Mouse (Mus musculus) Muller cell, postnatal 12 days (primary cell): Measurements from ENCODE around the gene Fra10ac1.

Source experiments
- DNase-seq: peaks from one replicate; pipeline ENCODE4 v3.0.0-alpha.2; 2015; ENCODE audit errors: inconsistent ontology term

Fra10ac1 gene

DNA sequence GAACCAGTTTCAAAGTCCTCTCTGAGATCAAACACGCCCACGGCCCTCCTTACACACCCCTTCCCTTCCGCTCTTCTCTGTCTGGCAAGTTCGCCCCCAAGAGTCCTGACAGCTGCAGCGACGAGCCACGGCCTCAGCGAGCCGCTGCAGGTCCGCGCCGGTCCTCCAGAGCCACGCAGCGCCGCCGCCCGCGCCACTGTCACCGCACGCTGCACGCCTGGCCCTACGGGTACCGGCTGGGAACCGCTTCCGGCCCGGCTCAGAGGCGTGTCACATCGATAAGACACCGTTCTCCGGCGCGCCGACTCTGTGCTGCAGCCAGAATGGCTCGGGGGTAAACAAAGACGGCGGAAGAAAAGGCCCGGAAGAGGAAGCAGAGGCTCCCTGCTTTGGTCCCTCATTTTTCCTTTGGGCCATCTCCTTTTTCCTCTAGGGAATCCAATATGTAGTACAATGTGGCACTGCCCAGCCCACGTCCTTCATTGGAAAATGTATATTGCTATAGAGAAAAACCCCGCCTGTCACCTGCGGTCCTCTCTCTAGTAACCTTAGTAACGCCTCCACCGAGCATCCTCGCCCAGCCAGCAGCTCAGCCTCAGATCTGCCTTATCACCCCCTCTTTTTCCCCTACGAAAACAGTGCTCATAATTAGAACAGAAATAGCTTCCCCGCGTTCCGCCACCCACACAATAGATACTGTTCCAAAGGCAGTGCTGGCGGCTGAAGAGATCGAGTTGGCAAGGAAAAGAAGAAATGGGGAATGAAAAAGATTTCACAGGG, at the start of gene Fra10ac1:
Gene Fra10ac1, minus strand, starts transcription at position 252 of the 780 bp plus-strand sequence.
- DNase-seq = peak; percentile 95

- no peak for DNase-seq
Measured at GRCm38 (mm10) chr19:38271071-38271470, 47.1 kb upstream of the Fra10ac1 start.

DNA sequence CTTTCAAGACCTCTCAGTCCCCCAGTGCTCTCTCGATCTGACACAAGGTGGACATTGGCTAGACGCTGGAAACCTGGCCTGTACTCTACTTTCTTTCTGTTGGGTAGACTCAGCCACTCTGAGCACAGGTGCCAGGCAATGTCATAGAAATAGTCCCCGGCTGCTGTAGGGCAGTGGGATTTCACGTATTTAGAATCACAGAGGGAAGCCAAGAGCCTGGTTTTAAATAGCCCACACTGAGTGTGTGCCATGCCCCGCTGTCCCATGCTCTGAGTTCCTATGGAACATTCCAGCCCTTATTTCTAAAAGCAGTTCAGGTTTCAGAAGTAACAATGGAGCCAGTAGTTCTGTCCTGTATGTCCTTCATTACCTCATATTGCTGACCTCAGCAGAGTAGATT, 43.5 kb upstream of the Fra10ac1 start:
- no peak for DNase-seq

DNA sequence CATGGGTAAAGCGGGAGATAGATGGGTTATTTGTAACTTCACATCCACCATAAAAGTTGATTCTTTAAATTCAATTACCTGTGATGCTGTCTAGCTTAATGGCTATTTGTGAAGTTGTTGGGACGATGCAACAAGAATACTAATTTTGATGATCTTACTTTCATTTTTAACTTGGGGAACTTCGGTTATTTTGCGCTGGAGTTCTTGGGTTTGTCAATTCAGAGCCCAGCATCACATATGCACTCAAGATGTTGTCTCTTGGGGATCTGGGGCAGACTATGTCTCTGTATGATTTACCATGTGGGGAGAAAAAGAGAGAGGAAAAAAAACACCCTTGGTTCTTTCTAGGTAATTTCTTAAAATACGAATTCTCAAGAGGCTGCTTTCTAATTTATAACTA, 41.8 kb upstream of the Fra10ac1 start:
- no peak for DNase-seq

DNA sequence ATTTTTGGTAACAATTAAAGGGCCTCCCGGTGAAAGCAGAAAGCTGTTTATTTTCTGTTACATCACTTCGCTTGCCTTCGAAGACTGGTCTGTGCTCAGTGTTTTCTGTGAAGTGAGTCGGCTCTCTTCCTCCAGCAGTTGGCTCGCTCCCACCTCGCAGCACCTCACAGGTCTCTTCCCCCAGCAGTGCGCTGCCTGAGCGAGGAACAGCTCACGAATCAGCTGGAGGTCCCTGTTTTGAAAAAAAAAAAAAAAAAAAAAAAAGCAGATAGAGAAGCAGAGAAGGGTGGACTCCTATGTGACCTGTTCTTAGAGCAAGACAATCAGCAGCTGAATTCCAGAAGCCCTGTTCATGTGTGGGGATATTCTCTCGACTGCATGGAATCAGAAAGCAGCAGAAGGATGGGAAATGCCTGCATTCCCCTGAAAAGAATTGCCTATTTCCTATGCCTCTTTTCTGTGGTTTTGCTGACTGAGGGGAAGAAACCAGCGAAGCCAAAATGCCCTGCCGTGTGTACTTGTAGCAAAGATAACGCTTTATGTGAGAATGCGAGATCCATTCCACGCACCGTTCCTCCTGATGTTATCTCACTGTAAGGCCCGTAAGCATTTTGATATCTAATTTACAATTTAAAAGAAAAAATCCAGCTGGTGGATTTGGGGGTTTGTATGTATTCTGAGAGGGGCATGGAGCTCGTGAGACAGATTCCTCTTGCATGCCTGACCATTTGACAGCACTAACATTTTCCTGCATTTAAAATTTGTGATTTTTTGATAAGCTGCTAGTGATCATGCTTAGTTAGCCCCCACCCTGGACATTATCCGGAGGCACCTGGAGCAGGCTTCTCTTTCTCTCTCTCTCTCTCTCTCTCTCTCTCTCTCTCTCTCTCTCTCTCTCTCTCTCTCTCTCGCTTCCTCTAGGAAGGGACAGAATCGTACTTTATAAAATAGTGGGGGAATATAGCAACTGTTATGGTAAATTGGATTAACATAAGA, 40.8 kb upstream of the Fra10ac1 start, which contains the start of gene Lgi1:
Gene Lgi1, plus strand, starts transcription at position 32 of the 996 bp plus-strand sequence.
- peak; percentile 26 for DNase-seq

DNA sequence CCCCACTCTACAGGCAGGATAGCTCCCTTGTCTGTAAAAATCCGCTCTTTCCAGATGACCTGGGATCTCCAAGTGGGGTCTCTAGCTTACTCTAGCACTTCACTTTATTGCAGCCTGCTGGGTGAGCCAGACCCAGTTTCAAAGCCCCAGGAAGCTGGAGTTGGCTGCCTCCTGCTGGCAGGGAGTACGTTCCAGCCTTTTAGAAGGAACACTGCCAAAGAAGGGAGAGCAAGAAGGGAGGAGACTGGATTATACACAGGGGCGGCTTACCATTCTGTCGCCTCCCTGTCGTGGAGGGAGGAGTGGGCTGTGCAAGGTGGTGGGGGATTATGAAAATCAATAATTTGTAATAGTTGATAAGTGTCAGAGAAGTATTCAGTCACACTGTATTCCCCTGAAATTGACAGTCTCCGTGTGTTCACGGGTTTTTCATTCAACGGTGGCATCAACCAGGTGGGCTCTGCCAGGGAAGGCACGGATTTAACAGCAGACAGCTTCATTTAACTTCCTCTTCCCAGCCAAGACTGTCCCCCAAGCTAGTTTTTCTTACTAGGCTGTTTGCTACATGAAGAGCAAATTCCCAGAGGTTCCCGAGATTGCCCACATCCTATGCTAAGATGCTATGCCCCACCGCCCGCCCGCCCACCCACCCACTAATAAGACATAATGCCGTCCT, 40.0 kb upstream of the Fra10ac1 start:
- peak; percentile 16 for DNase-seq

GRCm38 (mm10) chr19:38261351-38261750, 37.4 kb upstream of the Fra10ac1 start:
- no peak for DNase-seq

- no peak for DNase-seq
Measured at GRCm38 (mm10) chr19:38260346-38260745, 36.4 kb upstream of the Fra10ac1 start.

DNA sequence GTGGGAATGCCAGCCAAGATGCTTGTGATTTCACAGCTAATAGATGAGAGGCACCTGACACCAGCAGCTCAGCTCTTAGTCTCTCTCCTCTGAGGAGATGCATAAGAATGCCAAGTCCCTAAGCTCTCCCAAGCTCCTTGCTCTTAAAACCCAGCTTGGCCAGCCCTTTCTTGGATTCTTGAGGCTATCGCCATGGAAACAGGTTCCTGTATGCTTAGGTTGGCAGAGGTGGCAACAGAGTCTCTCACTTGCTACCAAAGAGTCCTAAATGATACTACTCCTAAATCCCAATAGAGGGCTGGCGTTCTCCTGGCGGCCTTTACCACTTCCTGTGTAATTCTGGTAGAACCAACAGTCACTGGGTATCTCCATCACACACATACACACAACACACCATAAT, 35.5 kb upstream of the Fra10ac1 start:
- DNase-seq = no peak

DNA sequence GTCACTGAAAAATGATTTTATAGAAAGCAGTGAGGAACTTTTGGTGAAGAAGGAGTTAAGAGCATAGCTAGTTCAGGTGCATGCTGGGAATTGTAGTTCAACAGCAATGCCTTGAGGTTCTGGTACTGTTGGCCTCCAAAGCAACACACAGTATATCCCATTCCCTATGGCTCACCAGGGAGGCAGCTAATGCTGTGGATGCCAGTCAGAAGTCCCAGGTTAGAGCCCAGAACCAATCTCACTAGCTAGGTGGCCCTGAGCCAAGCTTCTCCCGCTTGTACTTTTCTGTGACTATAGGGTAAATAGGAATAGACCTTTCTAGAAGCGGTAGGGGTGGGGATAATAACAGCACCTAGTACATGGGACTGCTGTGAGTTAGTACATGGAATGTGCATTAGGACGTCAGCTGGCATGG, 34.7 kb upstream of the Fra10ac1 start:
- DNase-seq = no peak

GRCm38 (mm10) chr19:38253796-38254195, 29.8 kb upstream of the Fra10ac1 start:
- DNase-seq = peak; percentile 30

DNA sequence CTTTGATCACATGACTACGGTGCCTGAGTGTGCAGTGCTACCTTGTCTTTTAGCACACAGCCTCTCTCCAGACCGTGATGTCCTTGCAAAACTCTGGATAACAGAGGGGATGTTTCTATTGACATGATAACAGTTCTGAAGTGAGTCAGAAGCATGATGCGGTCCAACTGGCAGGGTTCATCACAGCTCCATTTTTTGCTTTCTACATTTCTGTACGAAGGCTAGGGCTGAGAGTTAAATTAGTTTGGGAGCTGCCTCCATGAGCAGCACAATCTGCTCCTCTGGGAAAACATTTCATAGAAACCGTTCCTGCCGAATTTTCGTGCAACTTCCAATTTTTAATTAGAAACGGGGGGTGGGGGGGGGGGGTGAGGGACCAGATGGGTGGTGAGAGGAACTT, 25.7 kb upstream of the Fra10ac1 start:
- DNase-seq = no peak

GRCm38 (mm10) chr19:38246177-38246622, 22.2 kb upstream of the Fra10ac1 start:
- DNase-seq = peak; percentile 29

DNA sequence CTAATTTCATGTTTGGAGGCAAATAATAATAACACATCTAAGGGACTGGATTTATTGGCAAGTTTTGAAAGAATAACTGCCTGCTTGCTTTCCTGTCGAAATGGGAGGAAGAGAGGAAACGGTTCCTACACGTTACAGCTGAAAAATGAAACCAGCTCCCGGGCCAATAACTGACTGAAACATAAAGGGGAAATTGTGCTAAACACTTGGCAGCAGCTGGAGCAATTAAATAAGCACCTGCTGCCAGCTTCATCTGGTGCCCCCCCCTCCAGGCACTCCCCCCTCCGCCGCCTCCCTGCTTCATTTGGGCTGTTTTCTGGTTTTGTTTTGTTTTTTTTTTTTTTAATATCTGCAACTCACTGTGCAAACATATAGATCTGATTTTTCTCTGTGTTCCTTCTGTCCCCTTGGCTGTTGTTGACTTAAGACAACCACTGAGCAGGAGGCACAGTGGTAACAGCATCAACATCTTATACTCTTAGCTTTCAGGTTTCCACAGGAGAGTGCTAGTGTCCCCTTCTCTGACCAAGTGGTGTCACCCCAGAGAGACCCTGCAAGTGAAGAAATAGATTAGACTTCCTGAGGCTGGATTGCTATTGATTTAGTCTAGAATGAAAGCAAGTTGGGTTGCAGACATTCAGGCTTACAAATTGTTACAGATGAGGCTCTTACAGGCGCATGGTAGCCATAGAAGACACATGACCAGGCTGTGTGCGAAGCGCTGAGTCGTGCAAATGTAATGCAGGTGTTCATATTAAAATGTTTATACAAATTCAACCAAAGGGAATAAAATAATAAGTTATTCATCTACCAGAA, 21.6 kb upstream of the Fra10ac1 start:
- peak; percentile 30 for DNase-seq

GRCm38 (mm10) chr19:38244748-38245147, 20.8 kb upstream of the Fra10ac1 start:
- DNase-seq = no peak

GRCm38 (mm10) chr19:38242314-38242852, 18.4 kb upstream of the Fra10ac1 start:
- no peak for DNase-seq

- peak; percentile 25 for DNase-seq
Measured at GRCm38 (mm10) chr19:38238213-38238951, 14.4 kb upstream of the Fra10ac1 start.

DNA sequence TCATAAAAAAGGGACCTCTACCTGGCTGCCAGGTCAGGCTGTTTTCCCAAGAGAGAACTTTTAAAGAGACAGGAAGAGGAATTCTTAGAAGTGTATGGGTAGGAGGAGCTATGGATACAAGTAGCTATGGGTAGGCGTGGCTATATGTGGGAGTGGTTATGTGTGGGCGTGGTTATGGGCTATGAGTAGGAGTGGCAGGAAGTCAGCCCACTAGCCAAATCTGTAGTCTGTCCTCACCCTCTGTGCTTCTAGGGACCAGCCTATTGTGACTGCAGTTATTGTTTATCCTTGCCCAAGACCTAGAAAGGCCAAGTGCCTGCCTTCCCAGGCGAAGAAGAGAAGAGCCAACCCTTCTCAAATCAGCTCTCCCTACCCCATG, 13.9 kb upstream of the Fra10ac1 start:
- no peak for DNase-seq

DNA sequence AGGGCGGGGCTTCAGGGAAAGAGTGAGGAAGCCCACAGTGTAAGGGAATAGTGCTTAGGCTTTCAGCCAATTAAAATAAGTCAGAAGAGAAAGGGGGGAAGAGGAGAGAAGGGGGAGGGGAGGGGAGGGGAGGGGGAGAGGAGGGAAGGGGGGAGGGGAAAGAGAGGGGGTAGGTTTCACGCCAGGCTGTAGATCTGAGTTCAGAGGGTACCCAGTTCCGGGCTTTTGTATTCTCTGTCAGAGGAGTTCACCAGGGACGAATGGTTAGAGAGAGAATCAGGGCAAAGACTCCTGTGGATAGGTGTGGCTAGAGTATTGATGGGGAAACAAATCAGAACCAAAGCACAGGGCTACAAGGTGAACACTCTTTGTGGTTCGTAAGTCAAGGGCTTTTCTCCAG, 12.6 kb upstream of the Fra10ac1 start:
- no peak for DNase-seq

DNA sequence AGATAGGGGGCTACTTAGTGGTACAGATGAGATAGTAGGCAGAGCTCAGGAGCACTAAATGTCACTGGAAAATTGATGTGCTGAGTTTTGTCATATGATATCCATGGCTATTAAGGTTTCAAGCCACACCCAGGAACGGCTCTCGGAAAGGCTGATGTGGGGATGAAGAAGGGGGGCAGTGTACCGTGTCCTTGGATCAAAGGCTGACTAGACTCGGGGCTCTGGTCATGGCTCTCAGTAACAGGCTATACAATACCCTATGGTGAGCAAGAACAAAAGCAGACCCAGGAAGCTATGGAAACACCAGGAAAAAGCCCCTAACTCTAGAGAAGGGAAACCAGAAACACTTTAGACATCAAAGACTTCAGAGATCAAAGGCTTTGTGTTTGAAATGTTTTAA, 8.6 kb upstream of the Fra10ac1 start:
- no peak for DNase-seq
